Mouse (Mus musculus) frontal cortex, adult (tissue): ENCODE measurements around the gene Prrxl1.
A peak's percentile ranks its signal among the peaks of the same experiment; 100 is the strongest.

ENCODE experiments used
- ATAC-seq: cut with Nextera tagmentation; 2 replicates; pipeline ENCODE4 v1.9.2; 2017; ENCODE audit warnings: mild to moderate bottlenecking, moderate library complexity, mixed read lengths; ENCODE audit not compliant: low TSS enrichment

Prrxl1 gene

DNA sequence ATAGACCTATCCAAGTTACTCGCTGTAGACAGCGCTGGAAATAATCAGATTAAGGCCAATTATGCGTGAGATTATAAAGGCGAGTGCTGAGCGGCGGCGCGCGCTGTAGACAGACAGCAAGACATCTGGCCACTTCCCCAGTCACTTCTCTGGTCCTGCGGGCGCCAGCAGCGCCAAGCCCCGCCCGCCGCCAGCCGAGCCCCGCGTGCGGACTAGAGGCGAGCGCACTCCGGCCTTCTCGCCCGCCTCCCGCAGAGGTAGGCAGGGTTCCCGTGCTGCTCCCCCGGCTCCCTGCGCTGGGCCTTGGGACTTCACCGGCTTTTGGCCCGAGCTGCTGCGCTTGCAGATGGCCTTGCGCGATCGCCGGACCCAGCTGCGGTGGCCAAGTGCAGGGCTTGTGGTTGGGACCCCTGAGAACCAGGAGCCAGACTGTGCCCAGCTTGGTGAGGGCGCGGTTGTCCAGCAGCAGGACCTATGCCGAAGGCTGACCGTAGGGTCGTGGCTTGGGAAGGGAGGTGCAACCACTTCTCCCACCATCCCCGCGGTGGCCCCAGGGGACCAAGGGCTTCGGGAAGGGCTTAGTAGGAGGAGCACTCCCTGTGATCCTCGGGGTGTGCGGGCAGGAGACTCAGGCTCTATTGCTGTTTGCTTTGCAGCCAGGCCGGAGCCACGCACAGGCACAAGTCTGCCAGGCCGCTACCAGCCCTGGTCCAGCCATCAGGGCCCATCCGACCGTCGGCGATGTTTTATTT, at the start of gene Prrxl1:
Gene Prrxl1 (plus strand): TSS at position 118 of the 752 bp plus-strand sequence.
- ATAC-seq: 0 out of 2 replicates have a peak, but pooled peaks have one; percentile 23

DNA sequence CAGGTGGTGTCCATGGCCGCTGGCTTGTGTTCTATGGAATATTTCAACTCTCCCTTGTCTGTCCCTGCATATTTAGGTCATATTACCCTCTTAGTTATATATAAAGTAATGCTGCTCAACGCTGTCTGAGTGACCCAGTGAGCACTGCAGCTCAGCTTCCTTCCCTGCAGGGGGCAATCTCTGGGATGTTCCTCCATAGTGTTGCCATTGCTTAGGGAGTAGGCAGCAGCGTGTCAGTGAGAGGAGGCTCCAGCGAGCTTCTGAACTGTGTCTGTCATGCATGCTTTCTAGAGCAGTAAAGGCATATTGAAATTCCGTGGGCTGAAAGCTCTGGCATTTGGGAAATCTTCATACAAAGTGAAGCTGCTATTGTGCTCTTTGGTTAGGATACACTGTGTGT, 47.4 kb upstream of the Prrxl1 start:
- ATAC-seq: peak; percentile 88

DNA sequence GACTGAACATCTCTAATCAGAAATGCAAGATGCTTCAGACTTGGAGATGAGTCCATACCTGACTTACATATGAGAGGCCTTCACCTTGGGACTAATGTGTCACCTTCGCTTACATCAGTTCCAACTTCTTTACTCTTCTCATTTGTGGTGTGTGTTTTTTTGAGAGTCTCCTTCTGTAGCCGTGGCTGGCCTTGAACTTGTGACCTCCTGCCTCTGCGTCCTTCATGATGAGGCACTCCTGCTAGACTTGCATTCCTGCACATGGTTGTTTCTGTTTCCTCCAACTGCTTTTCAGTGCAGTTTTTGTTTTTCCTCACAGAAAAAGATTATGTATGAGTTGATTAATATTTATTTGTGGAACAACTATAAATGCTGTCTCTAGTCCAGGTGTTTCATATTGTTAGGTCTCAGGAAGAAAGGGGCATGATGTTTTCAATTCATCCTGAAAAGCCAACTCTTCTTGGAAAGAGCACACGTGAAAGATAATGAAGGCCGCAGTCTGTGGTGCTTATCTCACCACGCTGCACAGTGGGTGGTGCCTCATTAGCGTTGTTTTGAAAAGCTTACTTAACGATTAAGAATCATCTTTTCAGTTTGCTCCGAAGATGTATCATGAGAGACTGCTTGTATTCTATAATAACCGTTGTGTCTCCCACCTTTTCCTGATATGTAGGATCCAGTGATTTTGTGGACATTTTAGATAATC, 45.9 kb upstream of the Prrxl1 start:
- no peak for ATAC-seq

DNA sequence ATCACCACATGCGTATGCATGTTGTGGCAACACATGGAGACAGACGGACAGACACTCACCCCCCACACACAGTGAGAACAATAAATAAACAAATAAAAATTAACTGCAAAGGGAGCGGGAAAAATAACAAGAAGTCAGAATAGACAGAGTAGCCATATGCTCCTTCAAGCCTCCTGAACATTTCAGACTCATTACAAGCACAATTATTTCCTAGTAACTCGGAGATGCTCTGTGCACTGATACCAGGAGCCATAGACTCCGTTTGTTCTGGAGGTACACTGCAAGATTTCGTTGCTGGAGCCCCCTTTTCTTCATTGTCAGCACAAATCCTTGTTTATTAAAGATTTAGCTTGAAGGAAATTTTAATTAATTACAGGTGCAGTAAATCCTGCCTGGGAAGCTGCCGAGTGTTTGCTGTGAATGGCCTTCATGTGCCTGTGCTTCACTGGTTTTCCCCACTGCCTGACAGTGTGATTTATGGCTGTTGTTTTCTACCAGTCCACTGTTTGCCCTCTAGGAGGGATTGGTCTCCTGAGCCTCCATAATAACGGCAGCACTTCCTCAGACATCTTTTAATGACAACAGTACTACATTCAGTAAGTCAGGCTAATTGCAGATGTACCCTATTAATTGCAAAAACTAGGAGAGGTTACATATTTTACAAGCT, 44.2 kb upstream of the Prrxl1 start:
- ATAC-seq: no peak

DNA sequence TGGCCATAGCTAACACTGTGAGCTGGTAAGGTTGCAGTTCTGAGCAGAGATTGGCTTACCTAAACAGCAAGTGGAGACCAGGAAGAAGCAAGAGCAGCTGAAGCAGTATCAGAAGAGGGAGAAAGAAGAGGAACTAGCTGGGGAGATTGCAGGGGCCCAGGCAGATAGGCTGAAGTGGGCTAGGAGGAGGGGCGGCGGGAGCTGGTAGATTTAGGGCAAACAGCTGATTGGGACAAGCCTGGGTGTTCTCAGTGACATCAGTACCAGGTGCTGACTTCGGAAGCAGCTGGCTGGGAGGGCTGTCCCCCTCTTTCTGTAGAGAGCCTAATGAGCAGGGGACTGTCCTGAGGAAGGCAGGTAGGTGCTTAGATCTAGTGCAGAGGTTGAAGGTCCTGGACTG, 37.8 kb upstream of the Prrxl1 start:
- no peak for ATAC-seq

DNA sequence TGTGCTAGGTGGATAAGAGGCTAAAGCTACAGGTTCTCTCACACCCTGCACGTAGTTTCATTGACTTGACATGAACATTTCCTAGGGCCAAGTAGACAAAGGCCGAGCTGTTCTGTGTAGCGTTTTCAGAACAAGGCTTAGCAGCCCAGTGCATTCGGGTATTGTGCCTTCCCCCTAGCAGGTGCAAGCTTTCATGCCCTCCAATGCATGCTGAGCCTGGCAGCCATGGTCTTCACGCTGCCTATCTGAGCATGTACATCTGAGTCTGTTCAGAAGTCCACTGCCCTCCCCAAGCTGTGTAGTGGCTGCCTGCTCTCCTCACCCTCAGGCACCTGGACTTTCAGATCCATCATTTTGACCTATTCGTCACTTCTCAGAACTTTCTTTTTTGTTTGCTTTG, 35.5 kb upstream of the Prrxl1 start:
- ATAC-seq: no peak

DNA sequence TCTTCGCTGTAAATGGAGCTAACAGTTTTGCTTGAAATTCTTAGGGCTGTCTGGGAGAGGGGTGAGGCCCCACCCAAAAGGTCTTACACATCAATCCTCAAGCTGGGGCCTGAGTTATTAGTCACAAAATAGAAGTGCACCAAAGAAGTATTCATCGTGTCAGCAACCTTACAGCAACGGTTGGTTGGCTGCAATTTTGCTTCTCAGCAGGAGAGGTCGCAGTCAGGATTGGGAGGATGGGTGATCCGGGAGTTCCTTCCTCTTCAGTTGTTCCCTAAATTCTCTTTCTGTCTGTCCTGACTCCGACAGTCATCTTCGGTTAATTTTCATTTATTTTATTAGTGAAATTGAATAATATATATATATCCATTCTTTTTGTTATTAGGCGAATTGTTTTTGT, 26.7 kb upstream of the Prrxl1 start:
- no peak for ATAC-seq

DNA sequence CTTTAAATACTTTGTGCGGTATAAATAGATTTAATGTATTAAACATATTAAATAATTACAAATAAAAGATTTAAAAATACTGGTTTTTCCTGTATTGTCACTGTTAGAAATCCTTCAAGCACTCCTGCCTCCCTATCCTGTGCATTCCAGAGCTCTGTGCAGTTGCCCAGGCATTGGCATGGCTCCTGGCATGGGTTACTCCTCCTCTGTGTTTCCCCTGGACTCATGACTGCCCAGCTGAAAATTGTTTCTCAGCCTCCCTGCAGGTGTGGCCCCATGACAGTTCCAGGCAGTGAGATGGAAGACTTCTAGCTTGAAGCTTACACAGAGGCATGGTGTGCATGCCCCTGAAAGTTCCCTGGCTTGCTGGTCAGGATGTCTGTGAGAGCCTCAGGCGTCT, 20.8 kb upstream of the Prrxl1 start:
- no peak for ATAC-seq

DNA sequence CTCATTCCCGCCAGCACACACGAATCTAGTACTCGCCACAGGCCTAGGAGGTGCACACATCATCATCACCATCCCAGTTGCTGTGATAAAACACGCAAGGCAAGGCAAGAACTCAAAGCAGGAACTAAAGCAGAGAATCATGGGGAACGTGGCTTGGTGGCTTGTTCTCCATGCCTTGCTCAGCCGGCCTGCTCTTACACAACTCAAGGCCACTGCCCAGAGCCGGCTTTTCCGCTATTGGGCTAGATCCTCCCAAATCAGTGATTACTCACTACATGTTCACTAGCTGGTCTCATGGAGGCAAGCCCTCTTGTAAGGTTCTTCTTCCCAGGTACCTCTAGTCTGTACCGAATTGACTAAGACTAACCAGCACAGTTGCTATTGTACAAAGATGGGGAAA, 15.5 kb upstream of the Prrxl1 start:
- no peak for ATAC-seq

DNA sequence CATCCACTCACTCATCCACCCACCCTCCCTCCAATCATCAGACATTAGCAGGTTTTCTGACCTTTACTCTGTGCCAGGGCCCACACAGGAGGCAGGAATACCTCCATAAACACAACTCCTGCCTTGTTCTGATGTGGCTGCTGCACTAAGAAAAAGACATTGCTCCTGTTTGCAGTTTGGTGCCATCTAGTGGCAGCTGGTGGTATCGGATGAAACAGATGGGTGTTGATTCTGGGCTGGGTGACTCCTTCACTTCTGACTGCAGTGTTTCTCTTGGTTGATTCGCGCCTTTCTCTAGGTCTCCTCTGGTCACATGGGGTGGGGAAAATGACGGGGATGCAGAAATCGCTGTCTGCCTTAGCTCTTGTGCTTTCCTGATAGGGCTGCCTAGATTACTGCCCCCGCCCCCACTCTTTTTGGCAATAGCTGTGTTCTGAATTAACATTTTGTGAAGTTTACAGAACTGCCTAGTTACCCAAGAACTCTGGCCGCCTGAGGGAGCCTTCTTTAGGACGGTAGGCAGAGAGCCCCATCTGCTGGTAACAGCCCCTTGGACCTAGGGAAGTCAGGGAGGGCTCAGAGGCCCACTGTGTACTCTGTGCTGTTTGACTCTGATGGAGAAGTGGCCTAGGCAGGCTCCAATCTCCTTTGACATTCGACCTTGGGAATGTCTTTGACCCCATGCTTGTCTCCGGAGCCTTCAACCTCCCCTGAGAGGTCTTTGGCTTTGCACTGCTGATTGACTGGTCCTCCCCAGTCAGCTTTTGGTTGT, 12.0 kb upstream of the Prrxl1 start:
- ATAC-seq: peak; percentile 80

DNA sequence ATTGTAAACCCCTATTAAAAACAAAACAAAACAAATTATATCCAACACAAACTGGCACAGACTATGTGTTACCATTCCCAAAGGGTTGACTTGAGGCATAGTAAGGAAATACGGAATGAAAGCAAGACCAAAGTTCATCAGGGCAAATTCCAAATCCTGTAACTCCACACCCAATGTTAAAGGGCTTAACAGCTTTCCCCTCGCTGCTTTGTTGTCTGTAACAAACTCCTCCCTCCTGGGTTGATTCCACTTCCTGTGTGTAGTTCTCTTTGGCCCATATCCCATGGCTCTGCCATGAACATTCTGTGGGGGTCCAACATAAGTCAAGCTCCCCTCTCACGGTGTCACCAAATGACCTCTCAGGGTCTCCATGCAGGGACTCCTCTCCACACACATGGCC, 8.8 kb upstream of the Prrxl1 start:
- ATAC-seq: no peak

DNA sequence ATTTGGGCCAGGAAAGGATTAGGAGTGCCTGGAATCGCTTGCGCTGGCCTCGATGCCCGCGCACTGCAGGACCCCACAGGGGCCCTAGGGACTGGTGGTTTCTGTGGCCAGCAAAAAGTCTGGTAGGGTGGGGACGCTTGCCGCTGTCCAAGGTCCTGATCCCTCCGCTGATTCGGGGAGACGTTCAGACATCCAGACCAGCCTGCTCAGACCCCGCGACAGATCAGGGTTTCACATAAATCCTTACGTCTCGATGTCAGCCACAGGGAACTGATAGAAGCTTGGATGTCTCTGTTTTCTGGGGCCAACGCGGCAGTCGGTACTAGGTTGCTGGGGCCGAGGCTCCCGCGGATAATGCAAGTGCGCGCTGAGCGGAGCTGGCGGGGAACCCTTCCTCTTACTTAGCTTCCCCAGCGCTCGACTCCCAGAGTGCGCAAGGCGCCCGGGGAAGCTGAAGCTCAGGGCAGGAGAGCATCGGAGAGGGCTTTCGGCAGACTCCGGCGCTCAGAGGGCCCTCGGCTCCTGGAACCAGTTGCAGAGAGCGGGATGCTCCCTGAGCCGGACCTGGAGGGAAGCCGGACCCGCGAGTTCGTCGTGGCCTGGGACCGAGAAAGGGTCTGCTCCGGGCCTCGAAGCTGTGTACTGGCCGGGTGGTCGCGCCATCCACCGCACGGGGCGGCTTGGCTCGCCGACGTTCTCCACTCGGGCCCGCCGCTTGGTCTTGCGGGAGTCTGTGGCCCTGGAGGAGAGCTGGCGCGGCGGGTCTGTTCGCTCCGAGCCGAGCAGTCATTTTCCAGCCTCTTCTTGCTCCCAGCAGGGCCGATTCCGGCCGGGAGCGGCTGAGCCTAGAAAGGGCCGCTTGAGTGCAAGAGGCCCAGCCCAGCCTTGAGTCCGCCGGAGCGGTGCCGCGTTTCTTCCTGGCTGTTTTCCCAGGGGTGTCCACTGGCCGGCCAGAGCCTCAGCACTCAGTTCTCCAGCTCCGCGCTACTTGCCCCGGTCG, 1.7 kb upstream of the Prrxl1 start:
- ATAC-seq: peak; percentile 34; the same call in 1 of the 2 replicates

DNA sequence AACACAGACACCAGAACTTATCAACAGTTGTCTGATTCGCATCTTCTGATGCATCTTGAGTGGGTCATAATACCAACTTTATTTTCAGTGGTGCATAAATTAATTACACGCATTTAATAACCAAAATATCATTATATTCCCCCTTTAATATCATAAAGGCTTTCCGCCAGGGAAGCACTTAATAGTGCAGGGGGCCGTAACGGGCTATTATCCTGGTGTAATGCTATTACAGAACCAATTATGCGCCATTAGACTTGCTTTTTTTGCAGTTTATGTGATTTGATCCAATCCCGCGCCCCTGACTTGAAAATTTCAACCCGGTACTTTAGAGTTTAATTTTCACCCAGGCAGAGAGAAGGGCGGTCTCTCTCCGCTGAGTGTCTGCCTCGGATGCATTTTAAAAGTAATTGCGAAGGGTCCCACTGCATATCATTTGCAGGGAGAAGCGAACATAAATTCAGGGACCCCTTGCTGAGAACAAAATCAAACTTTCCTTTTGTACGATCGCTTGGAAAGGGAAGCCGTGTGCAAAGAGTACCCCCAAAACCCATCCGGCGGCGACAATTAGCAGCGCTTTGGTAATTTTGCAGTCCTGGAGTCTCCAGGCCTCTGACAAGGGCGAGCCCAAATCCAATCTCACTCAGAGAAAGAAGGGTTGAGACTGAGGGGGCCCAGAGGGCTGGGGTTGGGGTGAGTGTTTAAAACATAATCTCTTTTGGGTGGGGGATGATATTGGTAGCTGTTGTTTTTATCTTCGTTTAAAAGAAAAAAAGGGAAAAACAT, 579 bp upstream of the Prrxl1 start:
- ATAC-seq: no peak

DNA sequence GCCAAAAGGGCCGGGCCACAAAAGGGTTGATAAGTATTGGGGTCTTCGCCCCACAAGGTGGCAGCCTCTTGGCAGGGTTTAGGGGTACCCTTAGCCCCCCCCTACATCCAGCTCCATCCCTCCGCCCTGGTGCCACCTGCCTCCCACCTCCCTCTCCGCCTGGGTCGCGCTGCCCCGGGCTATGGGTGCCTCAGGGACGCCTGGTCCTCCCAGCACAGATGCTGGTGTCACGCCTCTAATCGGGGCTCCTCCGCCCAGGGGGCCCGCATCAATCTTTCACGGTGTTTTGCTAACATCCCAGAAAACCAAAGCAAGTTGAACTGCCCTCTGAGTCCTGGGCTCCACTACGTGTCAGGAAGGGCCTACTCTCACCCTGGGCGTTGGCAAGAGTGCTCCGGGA, 903 bp downstream of the Prrxl1 start:
- no peak for ATAC-seq

DNA sequence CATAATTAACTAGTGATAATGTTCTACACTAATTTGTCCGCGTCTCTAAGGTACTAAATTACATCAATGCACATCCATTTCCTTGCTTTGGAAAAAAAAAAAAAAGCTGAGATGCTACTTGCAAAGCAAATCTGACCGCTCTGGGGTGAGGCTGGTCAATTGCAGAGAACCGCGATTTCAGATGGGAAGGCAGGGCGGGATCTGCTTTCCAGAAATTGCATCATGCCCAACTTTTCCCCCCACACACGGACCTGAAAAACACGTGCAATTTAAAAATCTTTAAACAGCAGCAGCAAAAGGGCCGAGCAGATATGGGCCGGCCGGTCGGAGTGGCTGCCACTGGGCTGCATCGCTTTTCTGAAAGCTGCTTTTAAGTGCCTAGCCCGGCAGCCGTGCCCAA, 6.3 kb downstream of the Prrxl1 start:
- ATAC-seq: no peak

DNA sequence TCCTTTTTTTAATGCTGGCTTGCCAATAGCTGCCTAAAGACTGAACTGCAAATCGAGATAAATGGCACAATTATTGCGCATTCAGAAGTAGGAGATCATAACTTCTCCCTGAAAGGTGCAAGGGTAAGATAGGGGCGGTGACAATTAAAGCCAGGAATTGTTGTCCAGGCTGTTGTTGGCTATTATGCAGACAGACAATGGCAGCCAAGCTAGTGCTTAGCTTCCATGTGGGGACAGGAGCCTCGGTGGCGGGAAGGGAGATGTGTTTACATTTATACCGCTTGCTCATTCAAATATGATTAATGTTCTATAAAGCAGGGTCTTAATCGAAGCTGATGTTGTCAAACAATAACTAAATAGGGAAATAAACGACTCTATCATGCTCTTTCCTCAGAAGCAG, 7.1 kb downstream of the Prrxl1 start:
- ATAC-seq: no peak

DNA sequence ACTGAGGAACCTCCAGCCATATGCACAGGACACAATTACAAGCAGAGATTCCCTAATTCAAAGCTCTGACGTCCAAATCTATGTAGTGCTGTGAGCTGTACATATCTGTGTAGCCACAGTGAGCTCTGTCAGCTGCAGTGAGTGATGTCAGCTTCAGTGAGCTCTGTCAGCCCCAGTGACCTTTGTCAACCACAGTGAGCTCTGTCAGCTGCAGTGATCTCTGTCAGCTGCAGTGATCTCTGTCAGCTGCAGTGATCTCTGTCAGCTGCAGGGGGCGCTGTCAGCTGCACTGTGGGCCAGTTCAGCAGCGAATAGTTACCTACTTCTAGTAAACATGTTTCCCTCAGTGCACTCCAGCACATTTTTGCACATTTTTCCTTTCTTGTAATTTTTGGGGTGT, 10.2 kb downstream of the Prrxl1 start:
- peak; percentile 57; the same call in 1 of the 2 replicates for ATAC-seq

DNA sequence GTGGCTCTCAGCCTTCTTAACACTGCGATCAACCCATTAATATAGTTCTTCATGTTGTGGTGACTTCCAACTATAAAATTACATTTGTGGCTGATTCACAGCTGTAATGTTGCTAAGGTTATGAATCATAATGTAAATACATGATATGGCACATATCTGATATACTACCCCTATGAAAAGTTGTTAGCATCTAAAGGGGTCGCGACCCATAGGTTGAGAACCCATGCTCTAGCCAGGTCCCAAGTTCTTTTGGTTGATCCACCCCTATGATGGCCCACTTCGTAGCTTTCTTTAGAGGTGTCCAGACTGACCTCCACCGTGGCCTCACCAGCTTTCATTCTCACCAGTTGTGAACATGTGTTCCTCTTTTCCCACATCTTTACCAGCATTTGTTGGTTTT, 18.0 kb downstream of the Prrxl1 start:
- no peak for ATAC-seq

DNA sequence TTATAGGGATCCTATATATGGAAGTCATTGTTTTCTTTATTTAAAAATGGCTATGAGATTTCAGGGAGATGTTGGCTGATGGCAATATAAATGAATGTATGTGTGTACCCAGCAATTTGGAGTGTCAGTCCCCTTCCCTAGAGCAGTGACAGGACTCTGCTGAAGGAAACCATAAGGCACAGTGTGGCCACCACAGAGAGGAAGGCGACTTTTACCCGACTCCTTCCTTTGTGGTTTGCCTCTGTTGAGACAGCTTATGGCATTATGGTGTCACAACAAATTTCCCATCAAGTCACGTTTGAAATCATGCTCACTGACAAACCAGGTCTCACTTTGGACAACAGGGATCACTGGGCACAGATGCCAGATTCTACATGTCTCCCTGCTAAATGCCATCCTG, 25.0 kb downstream of the Prrxl1 start:
- no peak for ATAC-seq

DNA sequence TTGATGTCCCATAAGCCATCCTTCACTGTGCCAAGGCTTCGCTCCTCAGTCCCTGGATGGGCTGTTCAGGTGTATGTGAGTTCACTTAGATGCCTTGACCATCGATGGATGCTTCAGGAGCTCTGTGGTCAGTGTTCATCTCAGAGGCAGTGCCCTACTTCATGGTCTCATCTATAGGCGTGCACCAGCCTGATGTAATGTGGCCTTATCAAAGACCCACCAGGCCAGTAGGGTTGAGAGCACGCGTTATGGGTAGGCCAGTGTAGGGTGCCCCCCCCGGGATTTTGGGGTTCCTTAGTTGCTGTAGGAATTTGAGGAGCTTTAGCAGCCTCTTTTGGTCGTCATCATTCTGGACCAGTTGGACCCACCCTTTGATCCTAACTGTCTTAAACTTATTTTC, 25.6 kb downstream of the Prrxl1 start:
- no peak for ATAC-seq
